Mouse (Mus musculus): ENCODE results near the gene Mturn. TPM values are rescaled to one million over a fixed set of nuclear protein-coding genes. Genes with fewer than 3 reads are reported as not detected.

Mturn gene
- polyA plus RNA-seq, 1 experiment from 2014 or later: 4.3 TPM

GRCm38 (mm10) chr6:54685716-54686395 is 4.4 kb downstream of the Mturn start:
- Histone ChIP-seq H3K9me3 (no peaks in the 10 kb centered on the region), H3K27ac (no peak overlapping the region), H3K36me3 (no peaks in the 10 kb centered on the region), H3K4me1 (peaks cover 10% of the 10 kb centered on the region), H3K4me2 (no peak overlapping the region), H3K27me3 (peaks cover 38% of the 10 kb centered on the region), H3K4me3 (no peak overlapping the region), H3K9ac (no peak overlapping the region)
- WGBS: 69% methylated on average over 14 of the region's 14 CpGs
- ATAC-seq (ENCODE audit: borderline replicate concordance, extremely low read depth, low FRiP score, low TSS enrichment): no peak

DNA sequence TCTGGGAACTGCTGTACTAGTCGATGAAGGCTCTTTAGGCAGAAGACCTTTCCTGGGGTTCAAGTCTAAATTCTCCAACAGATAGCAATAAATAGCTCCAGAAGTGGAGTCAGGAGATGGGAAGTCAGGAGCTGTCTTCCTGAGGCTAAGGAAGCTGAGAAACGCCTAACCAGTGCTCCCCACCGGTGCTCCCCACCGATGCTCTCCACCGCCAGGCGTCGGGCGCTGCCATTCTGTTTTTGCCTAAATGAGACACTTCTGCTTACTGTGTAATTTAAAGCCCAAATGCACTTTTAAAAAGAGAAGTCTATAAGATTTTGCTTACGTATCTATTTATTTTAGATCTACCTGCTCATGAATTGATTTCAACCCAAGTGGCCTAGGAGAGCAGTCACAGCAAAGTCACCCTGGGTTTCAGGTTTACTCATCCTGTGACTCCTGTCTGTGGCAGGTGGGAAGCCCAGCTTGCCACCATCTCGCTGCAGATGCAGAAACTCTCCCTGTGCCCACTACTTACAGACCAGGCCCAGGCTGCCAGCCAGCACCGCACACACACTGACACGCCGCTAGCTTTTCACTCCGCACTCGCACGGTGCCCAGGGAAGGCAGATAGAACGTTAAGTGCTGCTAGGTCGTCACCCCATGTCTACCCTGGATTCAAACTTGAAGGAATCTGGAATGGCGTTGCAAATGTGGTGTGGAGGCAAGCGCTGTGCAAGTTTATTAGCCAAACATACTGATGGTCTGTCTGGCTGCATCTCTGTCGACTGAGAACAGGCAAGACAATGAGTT is 5.7 kb downstream of the Mturn start:
- no peak overlapping the region for H3K4me3 ChIP-seq
- H3K9me3 ChIP-seq: no peaks in the 10 kb centered on the region
- no peak overlapping the region for H3K27ac ChIP-seq
- no peak for ATAC-seq (ENCODE audit: borderline replicate concordance, extremely low read depth, low FRiP score, low TSS enrichment)
- peaks cover 5% of the 10 kb centered on the region; the same call in 1 of the 2 replicates for H3K4me1 ChIP-seq
- no peaks in the 10 kb centered on the region for H3K36me3 ChIP-seq
- H3K4me2 ChIP-seq: no peak overlapping the region
- H3K27me3 ChIP-seq: peaks cover 38% of the 10 kb centered on the region
- H3K9ac ChIP-seq: no peak overlapping the region
- WGBS: 85% methylated on average over 21 of the region's 21 CpGs

DNA sequence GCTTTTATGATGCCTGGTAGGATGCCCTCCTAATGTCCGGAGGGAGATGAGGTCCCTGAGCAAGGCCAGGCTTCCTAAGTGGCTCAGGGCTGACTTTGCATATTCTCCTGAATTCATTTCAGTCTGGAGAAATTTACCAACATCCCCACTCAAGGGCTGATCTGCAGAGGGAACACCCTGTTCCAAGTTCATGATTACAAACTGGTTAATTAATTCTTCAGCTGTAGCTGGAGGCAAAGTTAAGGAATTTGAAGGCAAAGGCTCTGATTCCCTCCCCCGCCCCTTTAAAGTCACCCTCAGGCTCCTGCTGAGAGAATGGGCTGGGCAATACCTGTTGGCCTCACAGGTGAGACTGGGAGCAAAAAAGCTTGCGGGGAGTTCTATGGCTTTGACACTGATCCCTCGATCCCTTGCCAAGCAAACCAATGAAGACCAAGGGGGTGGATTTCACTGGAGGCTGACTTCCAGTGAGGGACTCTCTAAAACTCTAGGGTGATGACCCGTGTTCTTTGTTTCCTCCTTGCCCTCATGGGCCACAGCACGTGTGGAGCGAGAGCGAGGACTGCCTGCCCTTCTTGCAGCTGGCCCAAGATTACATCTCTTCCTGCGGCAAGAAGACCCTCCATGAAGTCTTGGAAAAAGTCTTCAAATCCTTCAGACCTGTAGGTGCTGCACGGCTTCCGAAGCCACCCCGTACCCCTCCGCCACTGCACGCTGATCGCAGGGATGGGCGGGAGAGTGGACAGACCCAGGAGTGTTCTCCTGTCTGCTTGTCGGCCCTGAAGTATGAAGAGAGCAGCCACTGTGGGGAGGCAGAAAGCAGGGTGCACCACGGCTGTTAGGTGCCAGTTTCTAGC is 7.3 kb downstream of the Mturn start:
- no peak overlapping the region for H3K4me3 ChIP-seq
- H3K36me3 ChIP-seq: no peaks in the 10 kb centered on the region
- no peak for ATAC-seq (ENCODE audit: borderline replicate concordance, extremely low read depth, low FRiP score, low TSS enrichment)
- H3K27ac ChIP-seq: no peak overlapping the region
- H3K4me2 ChIP-seq: no peak overlapping the region
- no peaks in the 10 kb centered on the region for H3K9me3 ChIP-seq
- WGBS: 72% methylated on average over 18 of the region's 18 CpGs
- no peaks in the 10 kb centered on the region for H3K4me1 ChIP-seq
- H3K27me3 ChIP-seq: peaks cover 22% of the 10 kb centered on the region
- H3K9ac ChIP-seq: no peak overlapping the region

DNA sequence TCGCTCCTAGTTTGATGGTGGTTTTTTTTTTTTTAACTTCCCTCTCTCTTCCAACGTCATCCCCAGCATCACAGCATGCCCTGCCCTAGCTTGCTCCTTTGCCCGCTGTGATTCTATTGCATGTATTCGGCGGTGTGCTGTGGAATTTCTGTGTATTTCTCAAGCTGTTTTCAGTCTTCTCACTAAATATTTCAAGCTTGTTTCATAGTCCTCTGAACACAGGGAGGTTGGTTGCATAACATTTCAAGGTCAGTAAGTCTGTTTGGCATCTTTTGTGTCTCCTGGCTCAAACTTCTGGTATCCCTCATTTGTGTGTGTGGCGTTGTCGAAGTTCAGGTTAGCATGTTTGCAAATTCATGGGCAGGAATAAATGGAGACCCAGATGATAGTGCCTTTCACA is 8.3 kb downstream of the Mturn start:
- Histone ChIP-seq H3K9me3 (no peaks in the 10 kb centered on the region), H3K27ac (no peak overlapping the region), H3K27me3 (peaks cover 12% of the 10 kb centered on the region; the same call in 1 of the 2 replicates), H3K4me2 (no peak overlapping the region), H3K36me3 (no peaks in the 10 kb centered on the region), H3K9ac (no peak overlapping the region), H3K4me1 (no peaks in the 10 kb centered on the region), H3K4me3 (no peak overlapping the region)
- ATAC-seq (ENCODE audit: borderline replicate concordance, extremely low read depth, low FRiP score, low TSS enrichment): no peak
- WGBS: 75% methylated on average over 7 of the region's 7 CpGs

GRCm38 (mm10) chr6:54690838-54691237 is 9.4 kb downstream of the Mturn start:
- no peak overlapping the region for H3K4me3 ChIP-seq
- no peak for ATAC-seq (ENCODE audit: borderline replicate concordance, extremely low read depth, low FRiP score, low TSS enrichment)
- 72% methylated on average over 13 of the region's 13 CpGs for WGBS
- H3K4me1 ChIP-seq: no peaks in the 10 kb centered on the region
- no peaks in the 10 kb centered on the region for H3K36me3 ChIP-seq
- peaks cover 9% of the 10 kb centered on the region; the same call in 1 of the 2 replicates for H3K27me3 ChIP-seq
- no peaks in the 10 kb centered on the region for H3K9me3 ChIP-seq
- no peak overlapping the region for H3K27ac ChIP-seq
- H3K9ac ChIP-seq: no peak overlapping the region
- no peak overlapping the region for H3K4me2 ChIP-seq

GRCm38 (mm10) chr6:54691368-54692116 is 10.1 kb downstream of the Mturn start:
- Histone ChIP-seq H3K4me2 (no peak overlapping the region), H3K4me1 (no peaks in the 10 kb centered on the region), H3K36me3 (no peaks in the 10 kb centered on the region), H3K9me3 (no peaks in the 10 kb centered on the region), H3K4me3 (no peak overlapping the region), H3K27ac (no peak overlapping the region), H3K9ac (no peak overlapping the region), H3K27me3 (peaks cover 9% of the 10 kb centered on the region; the same call in 1 of the 2 replicates)
- WGBS: 69% methylated on average over 14 of the region's 14 CpGs
- no peak for ATAC-seq (ENCODE audit: borderline replicate concordance, extremely low read depth, low FRiP score, low TSS enrichment)

DNA sequence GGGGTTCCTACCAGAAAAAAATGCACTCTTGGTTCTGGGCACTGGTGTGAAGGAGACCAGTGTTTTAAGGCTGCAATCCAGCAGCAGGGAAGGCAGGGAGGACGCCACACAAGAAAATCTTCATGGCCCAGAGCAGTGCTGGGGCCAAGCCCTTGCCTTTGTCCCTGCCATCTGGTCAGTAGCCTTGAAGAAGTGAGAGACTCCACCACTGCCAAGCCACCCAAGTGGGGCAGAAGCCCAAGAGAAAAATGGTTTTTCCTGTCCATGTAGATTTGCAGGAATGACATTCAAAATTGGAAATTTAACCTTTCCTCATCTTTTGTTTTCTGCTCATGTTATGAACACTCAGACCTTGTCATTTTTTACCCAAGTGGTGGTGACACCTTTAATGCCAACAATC is 10.8 kb downstream of the Mturn start:
- Histone ChIP-seq H3K36me3 (no peaks in the 10 kb centered on the region), H3K4me3 (no peak overlapping the region), H3K27ac (no peak overlapping the region), H3K27me3 (peaks cover 7% of the 10 kb centered on the region; the same call in 1 of the 2 replicates), H3K9ac (no peak overlapping the region), H3K4me1 (no peaks in the 10 kb centered on the region), H3K9me3 (no peaks in the 10 kb centered on the region), H3K4me2 (no peak overlapping the region)
- WGBS: 75% methylated on average over 1 of the region's 1 CpGs
- no peak for ATAC-seq (ENCODE audit: borderline replicate concordance, extremely low read depth, low FRiP score, low TSS enrichment)

DNA sequence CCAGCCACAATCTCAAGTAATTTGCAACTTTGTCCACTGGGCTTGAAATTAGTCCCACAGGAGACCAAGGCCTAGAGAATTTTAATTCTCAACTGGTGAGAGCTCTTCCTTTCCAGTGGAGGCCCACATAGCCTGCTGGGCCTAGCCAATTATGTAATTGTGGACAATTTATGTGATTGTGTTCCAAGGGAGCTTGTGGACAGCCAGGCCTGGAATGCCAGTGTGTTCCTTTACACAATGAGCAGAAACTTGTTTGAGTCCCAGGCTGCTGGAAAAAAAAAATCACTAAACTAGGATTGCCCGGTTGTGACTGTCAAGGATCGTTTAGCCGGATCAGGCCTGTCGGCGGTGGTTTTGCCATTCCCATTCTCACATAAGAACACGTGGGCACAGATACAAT is 11.9 kb downstream of the Mturn start:
- no peak overlapping the region for H3K9ac ChIP-seq
- H3K9me3 ChIP-seq: no peaks in the 10 kb centered on the region
- peaks cover 7% of the 10 kb centered on the region; the same call in 1 of the 2 replicates for H3K27me3 ChIP-seq
- no peak overlapping the region for H3K4me3 ChIP-seq
- H3K36me3 ChIP-seq: no peaks in the 10 kb centered on the region
- no peak overlapping the region for H3K4me2 ChIP-seq
- H3K27ac ChIP-seq: no peak overlapping the region
- no peaks in the 10 kb centered on the region for H3K4me1 ChIP-seq
- no peak for ATAC-seq (ENCODE audit: borderline replicate concordance, extremely low read depth, low FRiP score, low TSS enrichment)
- 91% methylated on average over 6 of the region's 6 CpGs for WGBS

GRCm38 (mm10) chr6:54698691-54699476 is 17.5 kb downstream of the Mturn start:
- Histone ChIP-seq H3K4me2 (peak overlapping the region; percentile 76), H3K9ac (peak overlapping the region; percentile 34), H3K27me3 (peaks cover 41% of the 10 kb centered on the region), H3K9me3 (no peaks in the 10 kb centered on the region), H3K27ac (no peak overlapping the region), H3K4me3 (peak overlapping the region; percentile 43), H3K4me1 (no peaks in the 10 kb centered on the region), H3K36me3 (no peaks in the 10 kb centered on the region)
- no peak for ATAC-seq (ENCODE audit: borderline replicate concordance, extremely low read depth, low FRiP score, low TSS enrichment)
- WGBS: 6% methylated on average over 24 of the region's 24 CpGs

- Histone ChIP-seq H3K9me3 (no peaks in the 10 kb centered on the region), H3K4me1 (no peaks in the 10 kb centered on the region), H3K4me2 (peak overlapping the region; percentile 76), H3K36me3 (no peaks in the 10 kb centered on the region), H3K9ac (peak overlapping the region; percentile 34), H3K27ac (no peak overlapping the region), H3K27me3 (peaks cover 48% of the 10 kb centered on the region), H3K4me3 (peak overlapping the region; percentile 43)
- peak; percentile 85; the same call in 1 of the 2 replicates for ATAC-seq (ENCODE audit: borderline replicate concordance, extremely low read depth, low FRiP score, low TSS enrichment)
- WGBS: 2% methylated on average over 19 of the region's 19 CpGs
These were observed 18.1 kb downstream of the Mturn start for GRCm38 (mm10) chr6:54699477-54700056.
